Mouse (Mus musculus) CD4-positive helper T cell, adult 2 months (primary cell): ENCODE results near the gene E130311K13Rik.

ENCODE experiments used
- DNase-seq: peaks from one replicate; pipeline ENCODE4 v3.0.0-alpha.2; 2012; ENCODE audit warnings: low read depth, missing footprints, low spot score

E130311K13Rik gene

DNA sequence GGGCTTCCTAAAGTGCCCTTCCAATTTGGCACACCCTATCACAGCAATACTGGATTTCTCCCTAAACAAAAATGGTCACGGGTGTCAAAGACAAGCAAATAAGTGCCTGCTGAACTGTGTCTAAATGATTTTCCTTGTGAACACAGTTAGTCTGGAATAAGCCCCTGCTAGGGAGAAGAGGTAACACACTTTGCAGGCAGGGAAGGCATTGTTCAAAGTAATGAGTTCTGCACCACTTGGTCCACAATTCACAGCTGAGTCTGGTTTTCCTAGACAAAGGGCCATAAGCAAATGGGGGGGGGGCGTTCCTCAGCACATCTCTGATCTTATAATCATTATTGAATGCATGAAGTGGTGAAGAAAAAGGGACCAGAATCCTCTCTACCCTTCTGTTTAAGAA, 33.5 kb downstream of the E130311K13Rik start:
- DNase-seq = no peak

- no peak for DNase-seq
Observed at GRCm38 (mm10) chr3:63893677-63894076, 35.6 kb downstream of the E130311K13Rik start.

DNA sequence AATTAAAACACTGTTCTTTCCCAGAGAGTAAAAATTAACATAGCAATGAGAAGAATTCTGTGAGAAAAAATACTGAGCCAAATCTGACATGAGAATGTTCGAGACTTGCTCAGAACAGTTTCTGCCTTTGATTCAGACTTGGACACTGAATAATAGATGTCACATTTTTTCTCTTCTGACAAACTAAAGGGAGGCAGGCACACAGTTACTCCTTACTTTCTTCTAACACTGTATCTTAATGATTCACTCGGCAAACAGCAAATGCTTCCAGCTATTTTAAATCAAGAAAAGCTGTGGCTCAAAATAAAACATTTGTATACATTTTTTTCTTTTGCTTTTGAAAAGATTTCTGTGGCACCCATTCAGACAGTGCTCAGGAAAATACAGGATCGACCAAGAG, 37.1 kb downstream of the E130311K13Rik start:
- no peak for DNase-seq

DNA sequence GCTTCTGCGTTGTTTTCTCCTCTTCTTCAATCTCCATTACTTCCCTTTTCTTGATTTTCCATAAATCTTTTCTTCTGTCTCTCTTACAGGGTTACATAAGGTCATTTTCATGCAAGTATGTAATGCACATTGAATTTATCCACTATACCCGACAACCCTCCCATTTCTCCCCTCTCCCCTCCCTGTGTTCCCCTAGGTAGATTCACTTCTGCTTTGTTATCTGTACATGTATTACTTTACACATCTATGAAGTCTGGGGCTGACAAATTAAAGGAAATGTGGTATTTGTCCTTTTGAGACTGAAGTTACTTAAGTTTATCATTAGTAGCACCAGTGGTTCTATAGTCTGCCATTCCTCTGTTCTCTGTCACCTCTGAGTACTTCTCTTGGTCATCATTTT, 48.2 kb downstream of the E130311K13Rik start:
- DNase-seq = no peak

DNA sequence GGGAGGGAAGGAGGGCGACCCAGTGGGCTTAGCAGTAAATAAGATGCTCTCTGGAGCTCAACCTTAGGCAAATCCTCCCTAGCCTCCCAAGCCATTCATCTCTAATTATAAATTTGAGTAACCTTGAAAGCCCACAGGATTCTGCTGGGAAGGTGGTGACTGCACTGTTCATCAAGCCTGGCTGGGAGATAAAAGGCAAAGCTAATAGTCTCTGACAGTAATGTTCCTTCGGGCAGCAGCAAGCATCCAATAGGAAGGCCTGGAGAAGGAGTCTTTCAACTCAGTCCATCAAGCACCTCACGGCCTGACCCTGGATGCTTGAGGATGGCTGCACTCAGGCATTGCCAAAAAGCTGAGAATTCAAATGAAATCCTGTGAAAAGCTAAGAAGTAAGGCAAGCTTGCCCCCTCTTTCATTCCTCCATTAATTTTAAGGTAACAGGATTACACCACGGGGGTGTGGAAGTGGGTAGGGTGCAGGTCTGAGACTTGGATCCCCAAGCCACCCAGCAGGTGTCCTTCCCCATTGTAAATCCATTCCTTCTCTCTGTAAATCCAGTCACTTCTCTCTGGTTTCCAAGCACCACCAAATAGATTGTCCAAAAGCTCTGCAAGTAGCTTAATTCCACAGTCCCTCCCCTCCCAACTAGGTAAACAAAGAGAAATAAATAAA, 50.1 kb downstream of the E130311K13Rik start:
- DNase-seq = no peak

DNA sequence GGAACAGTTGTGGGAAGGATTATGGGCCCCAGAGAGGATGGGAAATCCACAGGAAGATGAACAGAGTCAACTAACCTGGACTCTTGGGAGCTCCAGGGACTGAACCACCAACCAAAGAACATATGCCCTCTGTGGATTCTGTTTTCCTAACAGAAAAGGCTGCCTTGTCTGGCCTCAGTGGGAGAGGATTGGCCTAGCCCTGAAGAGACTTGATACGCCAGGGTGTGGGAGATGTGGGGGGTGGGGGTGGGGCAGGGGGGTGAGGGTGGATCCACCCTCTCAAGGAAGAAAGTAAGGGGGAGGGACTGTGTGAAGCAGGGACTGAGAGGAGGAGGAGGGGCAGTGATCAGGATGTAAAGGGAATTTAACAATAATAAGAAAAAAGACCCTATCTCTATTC, 56.5 kb downstream of the E130311K13Rik start:
- DNase-seq = no peak

- no peak for DNase-seq
Observed at GRCm38 (mm10) chr3:63871249-63871648, 58.0 kb downstream of the E130311K13Rik start.

DNA sequence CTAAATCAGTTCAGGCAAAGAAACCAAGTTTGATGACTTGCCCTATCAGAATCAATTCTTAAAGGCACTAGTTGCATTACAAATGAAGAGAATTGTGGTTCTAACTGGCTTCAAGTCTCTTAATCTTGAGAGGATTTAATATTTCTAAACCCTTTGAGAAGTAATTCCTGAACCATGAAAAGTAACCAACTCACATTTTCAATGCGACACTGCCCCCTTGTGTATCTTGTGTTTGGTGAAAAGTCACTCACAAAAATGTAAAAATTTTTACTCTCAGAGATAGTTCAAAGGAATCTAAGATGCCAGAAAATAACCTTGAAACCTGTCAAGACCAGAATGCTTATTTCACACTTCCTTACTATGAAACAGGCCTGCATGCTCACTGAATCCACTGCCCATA, 61.0 kb downstream of the E130311K13Rik start:
- no peak for DNase-seq

DNA sequence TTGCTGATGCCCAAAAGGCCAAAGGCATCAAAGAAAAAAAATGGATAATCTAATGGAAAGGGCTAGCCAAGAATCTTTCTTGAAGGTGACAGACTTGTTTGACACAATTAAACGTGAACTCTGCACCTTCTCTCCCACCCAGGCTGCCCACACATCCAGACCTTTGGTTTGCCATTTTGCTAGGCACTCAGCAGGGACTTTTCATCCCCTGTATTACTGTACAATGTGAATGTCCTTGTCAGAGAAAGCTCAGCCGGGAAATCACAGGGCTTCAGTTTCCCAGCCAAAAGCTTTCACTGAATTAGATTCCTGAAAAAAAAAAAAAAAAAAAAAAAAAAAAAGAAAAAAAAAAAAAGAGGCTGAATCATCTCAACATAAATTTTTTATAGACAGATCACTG, 64.2 kb downstream of the E130311K13Rik start:
- no peak for DNase-seq
